Mouse (Mus musculus) stomach, postnatal 0 days (tissue): Measurements from ENCODE around the gene Apobec3. TPM values are rescaled to one million over a fixed set of nuclear protein-coding genes. Genes with fewer than 3 reads are reported as not detected.
A peak's percentile ranks its signal among the peaks of the same experiment; 100 is the strongest.

ENCODE experiments used
- ATAC-seq: fragments of 200-750 bp; cut with Nextera tagmentation; 2 replicates; pipeline ENCODE4 v1.8.0; 2017; ENCODE audit not compliant: low FRiP score, low TSS enrichment
- DNase-seq: peaks from one replicate; pipeline ENCODE4 v3.0.0-alpha.2; 2016; ENCODE audit warnings: low spot score
- H3K27ac ChIP-seq: fragments of 300-500 bp; sonication (generic); replicated peaks from 2 replicates; pipeline ENCODE4 v1.5.1; 2014; ENCODE audit warnings: mild to moderate bottlenecking, control low read depth
- H3K27me3 ChIP-seq: fragments of 300-500 bp; sonication (generic); 2 replicates; pipeline ENCODE4 v1.6.1; 2014; ENCODE audit warnings: low read length; ENCODE audit not compliant: control insufficient read depth, insufficient read depth
- H3K36me3 ChIP-seq: fragments of 300-500 bp; sonication (generic); 2 replicates; pipeline ENCODE4 v1.6.1; 2014; ENCODE audit warnings: low read length, mixed read lengths; ENCODE audit not compliant: control insufficient read depth, insufficient read depth
- H3K4me1 ChIP-seq: fragments of 300-500 bp; sonication (generic); replicated peaks from 2 replicates; pipeline ENCODE4 v1.6.1; 2014; ENCODE audit warnings: antibody characterized with exemption; ENCODE audit not compliant: control insufficient read depth, insufficient read depth
- H3K4me2 ChIP-seq: fragments of 300-500 bp; sonication (generic); replicated peaks from 2 replicates; pipeline ENCODE4 v1.6.1; 2014; ENCODE audit warnings: low read depth, mild to moderate bottlenecking, control low read depth, moderate library complexity
- H3K4me3 ChIP-seq: fragments of 300-500 bp; sonication (generic); 2 replicates; pipeline ENCODE4 v1.5.1; 2014; ENCODE audit warnings: low read depth, low read length, control low read depth
- H3K9ac ChIP-seq: fragments of 300-500 bp; sonication (generic); 2 replicates; pipeline ENCODE4 v1.6.1; 2014; ENCODE audit warnings: mild to moderate bottlenecking, low read length, control low read depth, mixed read lengths
- H3K9me3 ChIP-seq: fragments of 300-500 bp; sonication (generic); 2 replicates; pipeline ENCODE4 v1.6.1; 2016; ENCODE audit warnings: low read length; ENCODE audit not compliant: control insufficient read depth
- CTCF ChIP-seq: IDR thresholded peaks from 2 replicates; pipeline ENCODE4 v1.5.1; 2016; ENCODE audit warnings: antibody characterized with exemption, low read depth, mild to moderate bottlenecking, moderate library complexity
- EP300 ChIP-seq: optimal IDR thresholded peaks from 2 replicates; pipeline ENCODE3; 2016; ENCODE audit warnings: antibody characterized with exemption
- WGBS: fragments of 180-500 bp; shearing (Covaris S2); extraction: QIAGEN DNeasy Blood & Tissue Kit; methylation state at CpG from one replicate; pipeline ENCODE4 v1.1.7; 2014; 5-methylcytosine and 5-hydroxymethylcytosine counted together
- polyA plus RNA-seq: library from polyadenylated mRNA; unstranded; fragments of >200 nt; fragmentation: Nextera tagmentation; extraction: Ambion mirVana; gene quantifications from 2 replicates; pipeline ENCODE4 v1.2.1, GENCODE M21; 2015

Apobec3 gene
- 18.2 and 18.5 TPM in 2 replicates for polyA plus RNA-seq

GRCm38 (mm10) chr15:79891436-79892212 is at the start of gene Apobec3:
TSS of gene Apobec3 (plus strand) at chr15:79891659.
- 3% methylated on average over 20 of the region's 20 CpGs for WGBS
- Histone ChIP-seq H3K4me3 (peak within 1 kb of the TSS; percentile 54), H3K9me3 (no peaks in the 10 kb centered on the region), H3K4me1 (no peaks in the 10 kb centered on the region), H3K4me2 (peak within 1 kb of the TSS; percentile 84), H3K36me3 (no peaks in the 10 kb centered on the region; the same call in 1 of the 2 replicates), H3K27ac (peak within 1 kb of the TSS; percentile 83), H3K9ac (peak within 1 kb of the TSS; percentile 61), H3K27me3 (no peaks in the 10 kb centered on the region)
- peak; percentile 90 for TF ChIP-seq CTCF
- TF ChIP-seq EP300: no peak
- peak; percentile 92 for DNase-seq
- ATAC-seq: peak; percentile 75

- H3K36me3 ChIP-seq: no peaks in the 10 kb centered on the region
- H3K9ac ChIP-seq: no peak overlapping the region
- no peaks in the 10 kb centered on the region for H3K9me3 ChIP-seq
- H3K27ac ChIP-seq: no peak overlapping the region
- no peak for TF ChIP-seq EP300
- TF ChIP-seq CTCF: no peak
- H3K4me3 ChIP-seq: no peak overlapping the region
- no peak overlapping the region for H3K4me2 ChIP-seq
- DNase-seq (no peak), ATAC-seq (no peak)
- 86% methylated on average over 3 of the region's 3 CpGs for WGBS
- no peaks in the 10 kb centered on the region for H3K4me1 ChIP-seq
- no peaks in the 10 kb centered on the region for H3K27me3 ChIP-seq
Measured at GRCm38 (mm10) chr15:79842985-79843384, 48.5 kb upstream of the Apobec3 start.

- TF ChIP-seq EP300: no peak
- no peak for TF ChIP-seq CTCF
- DNase-seq (no peak), ATAC-seq (no peak)
- Histone ChIP-seq H3K9me3 (no peaks in the 10 kb centered on the region), H3K27me3 (no peaks in the 10 kb centered on the region), H3K27ac (no peak overlapping the region), H3K4me2 (no peak overlapping the region), H3K4me3 (no peak overlapping the region), H3K4me1 (no peaks in the 10 kb centered on the region), H3K9ac (no peak overlapping the region), H3K36me3 (no peaks in the 10 kb centered on the region)
- WGBS: 56% methylated on average over 4 of the region's 4 CpGs
Measured at GRCm38 (mm10) chr15:79845986-79846385, 45.5 kb upstream of the Apobec3 start.

GRCm38 (mm10) chr15:79847100-79847499 is 44.4 kb upstream of the Apobec3 start:
- Histone ChIP-seq H3K4me2 (no peak overlapping the region), H3K4me1 (no peaks in the 10 kb centered on the region), H3K36me3 (no peaks in the 10 kb centered on the region), H3K9me3 (no peaks in the 10 kb centered on the region), H3K27ac (peak overlapping the region; percentile 53), H3K9ac (no peak overlapping the region), H3K4me3 (no peak overlapping the region), H3K27me3 (no peaks in the 10 kb centered on the region)
- peak; percentile 43 for DNase-seq
- ATAC-seq: peak; percentile 77; the same call in 1 of the 2 replicates
- 24% methylated on average over 5 of the region's 5 CpGs for WGBS
- TF ChIP-seq CTCF (peak; percentile 16; the same call in 1 of the 2 replicates), EP300 (no peak)

GRCm38 (mm10) chr15:79850143-79850542 is 41.3 kb upstream of the Apobec3 start:
- Histone ChIP-seq H3K4me3 (no peak overlapping the region), H3K4me1 (no peaks in the 10 kb centered on the region), H3K27ac (no peak overlapping the region), H3K4me2 (no peak overlapping the region), H3K9ac (no peak overlapping the region), H3K36me3 (no peaks in the 10 kb centered on the region), H3K9me3 (no peaks in the 10 kb centered on the region), H3K27me3 (no peaks in the 10 kb centered on the region)
- DNase-seq (no peak), ATAC-seq (no peak)
- TF ChIP-seq EP300: no peak
- TF ChIP-seq CTCF: peak; percentile 13; the same call in 1 of the 2 replicates
- 91% methylated on average over 2 of the region's 2 CpGs for WGBS

- H3K9me3 ChIP-seq: no peaks in the 10 kb centered on the region
- no peaks in the 10 kb centered on the region for H3K27me3 ChIP-seq
- H3K4me3 ChIP-seq: no peak overlapping the region
- ATAC-seq (no peak), DNase-seq (no peak)
- TF ChIP-seq CTCF: no peak
- TF ChIP-seq EP300: no peak
- no peaks in the 10 kb centered on the region for H3K4me1 ChIP-seq
- no peak overlapping the region for H3K4me2 ChIP-seq
- no peaks in the 10 kb centered on the region for H3K36me3 ChIP-seq
- H3K9ac ChIP-seq: no peak overlapping the region
- H3K27ac ChIP-seq: no peak overlapping the region
- WGBS: 79% methylated on average over 5 of the region's 5 CpGs
Measured at GRCm38 (mm10) chr15:79858979-79859378, 32.5 kb upstream of the Apobec3 start.
